Mouse (Mus musculus) T-cell, adult 2 months (primary cell): Measurements from ENCODE around the gene Sstr2.

Source experiments
- DNase-seq: peaks from one replicate; pipeline ENCODE4 v3.0.0; 2022; ENCODE audit warnings: low spot score

The Sstr2 gene

GRCm38 (mm10) chr11:113618672-113619419 is at the start of gene Sstr2:
Sstr2 (plus strand) TSS chr11:113619342.
- peak; percentile 69 for DNase-seq

GRCm38 (mm10) chr11:113571616-113572015 is 47.5 kb upstream of the Sstr2 start:
- DNase-seq, result no peak

DNA sequence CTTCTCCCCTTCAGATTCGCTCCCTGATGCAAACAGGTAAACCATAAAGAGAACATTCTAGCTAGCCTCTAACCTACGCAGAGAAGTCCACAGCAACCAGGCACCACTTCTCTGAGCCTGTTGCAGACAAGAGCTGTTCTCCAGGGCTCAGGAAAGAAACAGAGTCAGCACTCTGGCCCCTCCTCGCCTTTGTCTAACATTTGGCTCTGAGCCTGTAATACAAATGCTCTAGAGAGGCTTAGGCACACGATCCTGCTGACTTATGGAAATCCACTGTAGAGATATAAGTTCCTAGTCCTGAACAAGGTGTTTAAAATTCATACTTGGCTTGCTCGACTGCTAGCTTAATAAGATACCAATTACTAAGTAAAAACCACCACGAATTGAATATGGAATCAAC is 46.5 kb upstream of the Sstr2 start:
- DNase-seq, result no peak

- no peak for DNase-seq
Observed at GRCm38 (mm10) chr11:113577221-113577620, 41.9 kb upstream of the Sstr2 start.

DNA sequence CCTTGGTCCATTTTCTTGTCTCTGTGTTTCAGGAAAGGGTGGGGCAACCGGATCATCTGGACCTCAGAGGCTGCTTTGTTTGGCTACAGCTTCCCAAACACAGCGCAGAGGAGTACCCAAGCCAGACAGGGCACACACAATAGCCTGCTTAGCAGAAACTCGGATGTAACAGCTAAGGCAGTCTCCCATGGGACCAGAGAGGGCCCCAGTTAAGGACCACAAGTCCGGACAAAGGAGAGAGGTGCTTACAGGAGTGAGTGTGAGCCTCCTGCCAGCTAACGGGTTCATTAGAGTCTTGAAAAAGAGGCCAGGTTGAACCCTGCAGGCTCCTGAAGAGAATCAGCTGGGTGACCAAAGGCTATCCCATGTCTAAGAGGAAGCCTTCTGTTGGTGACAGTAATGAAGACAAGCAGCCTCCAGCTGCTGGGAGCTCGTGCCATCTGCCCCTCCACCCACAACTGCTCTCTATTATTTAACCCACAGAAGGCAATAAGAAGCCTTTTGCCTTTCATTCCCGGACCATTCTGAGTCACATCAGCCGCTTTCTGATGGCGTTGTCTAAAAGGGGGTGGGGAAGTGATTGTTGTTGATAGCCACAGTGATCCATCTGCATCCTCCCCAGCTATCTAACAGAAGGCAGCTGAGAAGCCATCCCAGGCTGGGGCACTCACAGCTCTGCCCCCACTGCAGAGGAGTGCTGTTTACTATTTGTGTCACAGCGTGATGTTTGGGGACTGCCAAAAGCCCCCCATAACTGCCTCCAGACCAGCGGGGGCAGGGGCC is 35.1 kb upstream of the Sstr2 start:
- no peak for DNase-seq

DNA sequence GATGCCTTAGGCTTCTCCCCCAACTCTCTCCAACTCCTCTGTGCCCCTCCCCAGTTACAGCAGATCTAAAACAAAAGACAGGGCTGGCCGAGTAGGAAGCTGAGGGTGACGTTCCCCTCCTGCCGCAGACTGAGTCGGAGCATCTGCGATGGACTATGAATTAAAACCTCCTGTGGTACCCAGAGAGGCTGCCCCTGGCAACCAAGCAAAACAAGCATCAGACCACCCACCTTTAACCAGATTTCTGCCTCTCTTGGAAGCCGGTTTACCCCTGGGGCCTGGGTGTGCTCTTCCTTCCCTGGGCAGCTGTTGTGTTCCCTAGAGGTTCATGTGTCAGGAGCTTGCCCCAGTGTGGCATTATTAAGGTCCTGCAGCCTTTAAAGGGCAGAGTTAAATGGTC is 32.7 kb upstream of the Sstr2 start:
- no peak for DNase-seq

DNA sequence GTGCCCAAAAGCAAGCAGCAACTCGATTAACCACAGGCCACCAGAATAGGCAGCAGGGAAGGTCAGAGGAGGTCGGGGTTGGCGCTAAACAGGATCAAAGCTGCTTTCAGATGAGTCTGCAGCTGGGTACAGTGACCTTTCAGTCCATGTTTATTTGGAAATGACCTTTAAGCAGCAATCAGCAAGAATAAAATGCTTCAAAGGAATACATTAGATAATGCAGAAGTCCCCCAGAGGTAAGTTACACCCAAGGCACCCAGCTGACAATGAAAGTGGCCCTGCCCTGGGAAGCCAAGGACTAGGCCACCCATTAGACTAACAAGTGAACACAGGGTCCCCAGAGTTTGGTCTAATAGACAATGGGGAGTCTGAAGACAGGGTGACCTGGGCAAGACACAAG is 30.2 kb upstream of the Sstr2 start:
- no peak for DNase-seq

DNA sequence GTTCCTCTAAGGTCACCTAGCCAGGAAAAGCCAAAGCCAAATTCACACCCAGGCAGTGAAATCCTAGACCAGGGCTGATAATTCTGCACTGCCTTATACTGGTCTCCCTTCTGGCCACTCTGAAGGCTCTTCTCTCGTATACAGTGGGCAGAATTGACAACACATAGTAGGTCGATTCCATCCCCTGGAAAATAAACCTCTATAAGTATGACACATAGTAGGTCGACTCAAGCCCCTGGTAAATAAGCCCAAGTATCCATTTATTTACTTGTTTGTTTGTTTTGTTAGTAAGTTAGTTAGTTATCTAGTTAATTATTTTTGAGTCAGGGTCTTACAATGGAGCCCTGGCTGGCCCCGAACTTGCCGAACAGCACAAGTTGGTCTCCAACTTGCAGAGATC is 24.0 kb upstream of the Sstr2 start:
- no peak for DNase-seq

- no peak for DNase-seq
Observed at GRCm38 (mm10) chr11:113597632-113598031, 21.5 kb upstream of the Sstr2 start.

- DNase-seq, result no peak
Observed at GRCm38 (mm10) chr11:113600526-113601245, 18.5 kb upstream of the Sstr2 start.

DNA sequence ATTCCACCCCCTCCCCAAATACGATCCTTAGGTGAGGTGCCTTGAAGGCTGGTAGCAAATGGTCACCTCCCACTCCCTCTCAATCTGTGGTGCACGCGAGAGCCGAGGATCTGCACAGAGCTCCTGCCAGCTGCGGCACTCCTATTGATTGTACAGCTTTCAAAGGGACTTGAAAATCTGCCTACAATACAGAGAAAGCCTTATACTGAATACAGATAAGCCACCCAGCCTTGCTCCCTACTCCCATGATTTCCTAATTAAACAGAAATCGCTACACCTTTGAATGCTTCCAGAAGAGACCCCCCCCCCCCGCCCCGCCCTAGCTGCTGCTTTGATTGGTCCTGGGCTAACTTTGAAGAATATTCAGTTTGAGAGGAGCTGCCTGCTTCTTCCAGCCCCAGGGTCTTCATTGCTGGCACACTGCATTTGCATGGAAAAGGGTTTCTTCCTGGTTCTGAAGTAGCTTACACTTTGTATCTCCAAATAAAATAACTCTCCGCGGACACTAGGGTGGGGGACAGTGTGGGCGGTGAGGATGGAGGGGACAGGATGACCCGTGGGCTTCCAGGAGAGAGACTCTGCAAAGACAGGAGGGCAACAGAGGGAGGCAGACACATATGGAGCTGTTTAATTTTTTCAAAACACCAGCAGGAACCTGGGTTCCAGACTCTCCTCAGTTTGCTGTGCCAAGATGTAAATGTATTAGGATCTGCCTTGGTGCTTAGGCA is 17.4 kb upstream of the Sstr2 start:
- no peak for DNase-seq

DNA sequence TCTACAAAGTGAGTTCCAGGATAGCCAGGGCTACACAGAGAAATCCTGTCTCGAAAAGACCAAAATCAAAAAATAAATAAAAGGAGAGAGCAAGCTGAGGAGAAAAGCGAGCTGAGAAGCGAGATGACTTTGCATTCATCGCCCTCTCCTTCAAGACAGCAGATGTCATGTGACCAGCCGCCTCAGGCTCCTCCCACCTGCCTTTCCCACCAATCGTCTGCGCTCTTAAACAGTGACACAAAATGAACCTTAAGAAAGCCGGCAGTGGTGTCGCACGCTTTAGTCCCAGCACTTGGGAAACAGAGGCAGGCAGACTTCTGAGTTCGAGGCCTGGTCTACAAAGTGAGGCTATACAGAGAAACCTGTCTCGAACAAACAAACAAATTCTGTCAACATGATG is 11.6 kb upstream of the Sstr2 start:
- no peak for DNase-seq

DNA sequence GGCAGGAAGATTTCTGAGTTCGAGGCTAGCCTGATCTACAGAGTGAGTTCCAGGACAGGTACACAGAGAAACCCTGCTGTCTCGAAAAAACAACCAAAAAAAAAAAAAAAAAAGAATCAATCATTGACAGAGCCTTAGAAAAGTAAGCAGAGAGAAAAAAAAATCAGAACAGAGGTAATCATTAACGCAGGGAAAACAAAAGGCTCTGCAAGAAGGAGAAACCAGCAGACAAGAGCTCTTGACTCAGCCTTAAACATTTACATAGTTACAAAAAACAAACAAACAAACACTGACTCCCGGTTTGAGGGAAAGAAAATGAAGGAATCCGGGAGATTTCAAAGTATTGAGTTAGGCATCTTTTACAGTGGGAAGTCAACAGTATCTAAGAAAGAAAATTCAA is 9.6 kb upstream of the Sstr2 start:
- no peak for DNase-seq

DNA sequence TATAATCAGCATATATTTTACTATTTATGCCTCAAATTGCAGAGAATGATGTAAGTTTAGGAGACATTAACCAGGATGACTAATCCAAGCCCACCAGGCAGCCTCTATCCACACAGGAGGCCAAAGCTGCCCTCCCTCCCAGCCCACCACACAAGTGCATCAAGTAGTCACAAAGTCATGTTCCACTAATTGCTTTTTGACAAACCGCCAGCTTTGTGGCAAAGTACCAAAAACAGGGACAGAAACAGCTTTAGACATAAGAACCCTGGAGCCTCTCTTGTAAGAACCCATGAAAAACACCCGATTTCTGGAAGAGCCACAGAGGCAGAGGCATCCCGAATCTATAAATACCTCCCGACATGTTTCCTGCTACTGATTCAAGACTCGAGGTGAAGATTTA is 8.9 kb upstream of the Sstr2 start:
- no peak for DNase-seq

GRCm38 (mm10) chr11:113611112-113611646 is 8.0 kb upstream of the Sstr2 start:
- DNase-seq, result no peak

GRCm38 (mm10) chr11:113611664-113612611 is 7.2 kb upstream of the Sstr2 start:
- DNase-seq, result peak; percentile 70

DNA sequence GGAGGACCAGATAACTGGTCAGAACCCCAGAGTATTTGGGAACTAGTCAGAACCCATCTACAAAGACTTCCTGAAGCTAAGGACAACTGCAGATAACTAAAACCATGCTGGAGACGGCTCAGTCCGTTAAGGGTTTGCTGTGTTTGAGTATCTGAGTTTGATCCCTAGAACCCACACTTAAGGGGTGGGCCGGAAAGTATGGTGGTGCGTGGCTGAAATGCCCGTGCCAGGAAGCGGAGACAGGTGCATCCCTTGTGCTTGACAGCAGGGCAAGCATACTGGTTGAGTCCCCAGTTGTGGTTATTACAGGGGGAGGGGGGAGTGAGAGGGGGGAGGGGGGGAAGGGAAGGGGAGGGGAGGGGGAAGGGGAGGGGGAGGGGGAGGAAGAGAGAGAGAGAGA is 4.7 kb upstream of the Sstr2 start:
- no peak for DNase-seq

GRCm38 (mm10) chr11:113617132-113617911 is 1.8 kb upstream of the Sstr2 start:
- peak; percentile 72 for DNase-seq

GRCm38 (mm10) chr11:113618303-113618671 is 855 bp upstream of the Sstr2 start:
- DNase-seq, result no peak
